Mouse (Mus musculus) cerebellum, adult 2 months (tissue): ENCODE measurements around the gene Arrdc5. TPM values are rescaled to one million over a fixed set of nuclear protein-coding genes. Genes with fewer than 3 reads are reported as not detected.
A peak's percentile ranks its signal among the peaks of the same experiment; 100 is the strongest.

Experiments
- DNase-seq, 2 experiments: peaks; one replicate each; pipeline ENCODE4 v3.0.0; 2021
- H3K27ac ChIP-seq: fragments of 200-500 bp; 2 replicates; pipeline ENCODE4 v1.5.1; 2012; ENCODE audit warnings: low read length, control low read depth, inconsistent platforms; ENCODE audit not compliant: insufficient read depth
- H3K27me3 ChIP-seq: fragments of 200-500 bp; 2 replicates; pipeline ENCODE4 v1.6.1; 2012; ENCODE audit warnings: inconsistent platforms, mild to moderate bottlenecking, low read length, moderate library complexity; ENCODE audit not compliant: control insufficient read depth, insufficient read depth
- H3K4me1 ChIP-seq: fragments of 200-500 bp; 2 replicates; pipeline ENCODE4 v1.6.1; 2011; ENCODE audit warnings: low read length; ENCODE audit not compliant: control insufficient read depth, insufficient read depth
- H3K4me3 ChIP-seq: fragments of 200-500 bp; replicated peaks from 2 replicates; pipeline ENCODE3; 2011; ENCODE audit warnings: mild to moderate bottlenecking, low read depth, low read length, control low read depth; ENCODE audit not compliant: insufficient read depth
- CTCF ChIP-seq: fragments of 200-500 bp; IDR thresholded peaks from 2 replicates; pipeline ENCODE4 v1.5.1; 2011; ENCODE audit warnings: low read depth, mild to moderate bottlenecking, control low read depth, low read length, moderate library complexity, borderline replicate concordance; ENCODE audit not compliant: insufficient read depth
- POLR2A ChIP-seq: fragments of 200-500 bp; IDR thresholded peaks from 2 replicates; pipeline ENCODE4 v1.6.1; 2011; ENCODE audit warnings: low read length, control low read depth, borderline replicate concordance; ENCODE audit not compliant: insufficient read depth
- WGBS: fragments of 180-500 bp; shearing (Covaris S2); methylation state at CpG from one replicate; pipeline ENCODE4 v1.1.7; 2018; 5-methylcytosine and 5-hydroxymethylcytosine counted together
- polyA plus RNA-seq: library from polyadenylated mRNA; depleted of rRNA; stranded (reverse); fragments of >200 nt; gene quantifications from 2 replicates; pipeline ENCODE4 v1.2.3, GENCODE M21; 2012

Arrdc5 gene
- polyA plus RNA-seq, 1 experiment = not detected

DNA sequence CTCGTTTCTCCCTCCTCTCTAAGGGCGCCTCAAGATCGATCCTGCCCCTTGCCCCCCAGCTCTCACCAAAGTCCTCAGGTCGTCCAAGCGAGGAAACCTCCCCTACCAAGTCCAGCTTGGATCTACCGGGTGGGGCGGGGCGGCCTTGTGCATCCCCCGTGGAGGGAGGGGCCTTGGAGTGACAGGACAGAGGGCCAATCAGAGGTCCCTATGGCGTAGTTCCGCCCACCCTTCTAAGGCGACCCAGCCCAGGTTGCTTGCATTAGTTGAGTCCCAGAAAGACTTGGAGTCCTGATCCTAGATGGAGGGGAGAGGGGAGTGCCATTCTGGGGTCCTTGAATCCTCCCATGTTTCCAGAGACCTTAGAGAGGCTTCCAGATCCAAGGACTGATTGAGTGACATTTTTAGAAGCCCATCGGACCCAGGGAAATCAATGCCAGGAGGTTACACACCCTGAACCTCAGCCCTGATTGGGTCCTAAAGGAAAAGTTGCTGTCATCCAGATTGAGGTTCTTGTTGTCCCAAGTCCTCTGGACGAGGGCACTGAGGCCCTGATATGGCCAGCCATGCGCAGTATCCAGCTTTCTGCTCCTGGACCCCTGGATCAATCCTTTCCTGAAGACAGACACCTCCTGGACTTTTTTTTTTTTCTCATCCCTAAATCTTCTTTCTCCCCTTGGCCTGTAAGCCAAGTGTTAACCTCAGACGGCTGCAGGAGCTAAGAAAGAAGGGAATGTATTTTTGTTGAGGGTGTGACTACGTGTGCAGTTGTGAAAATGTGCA, 9.5 kb downstream of the Arrdc5 start:
- Histone ChIP-seq H3K4me1 (peaks cover 23% of the 10 kb centered on the region), H3K27me3 (no peaks in the 10 kb centered on the region), H3K27ac (peak overlapping the region; percentile 54; the same call in 1 of the 2 replicates), H3K4me3 (peak overlapping the region; percentile 43)
- no peak for TF ChIP-seq POLR2A
- TF ChIP-seq CTCF = no peak
- DNase-seq = peak; percentile 47 to 54
- WGBS = 32% methylated on average over 17 of the region's 17 CpGs

DNA sequence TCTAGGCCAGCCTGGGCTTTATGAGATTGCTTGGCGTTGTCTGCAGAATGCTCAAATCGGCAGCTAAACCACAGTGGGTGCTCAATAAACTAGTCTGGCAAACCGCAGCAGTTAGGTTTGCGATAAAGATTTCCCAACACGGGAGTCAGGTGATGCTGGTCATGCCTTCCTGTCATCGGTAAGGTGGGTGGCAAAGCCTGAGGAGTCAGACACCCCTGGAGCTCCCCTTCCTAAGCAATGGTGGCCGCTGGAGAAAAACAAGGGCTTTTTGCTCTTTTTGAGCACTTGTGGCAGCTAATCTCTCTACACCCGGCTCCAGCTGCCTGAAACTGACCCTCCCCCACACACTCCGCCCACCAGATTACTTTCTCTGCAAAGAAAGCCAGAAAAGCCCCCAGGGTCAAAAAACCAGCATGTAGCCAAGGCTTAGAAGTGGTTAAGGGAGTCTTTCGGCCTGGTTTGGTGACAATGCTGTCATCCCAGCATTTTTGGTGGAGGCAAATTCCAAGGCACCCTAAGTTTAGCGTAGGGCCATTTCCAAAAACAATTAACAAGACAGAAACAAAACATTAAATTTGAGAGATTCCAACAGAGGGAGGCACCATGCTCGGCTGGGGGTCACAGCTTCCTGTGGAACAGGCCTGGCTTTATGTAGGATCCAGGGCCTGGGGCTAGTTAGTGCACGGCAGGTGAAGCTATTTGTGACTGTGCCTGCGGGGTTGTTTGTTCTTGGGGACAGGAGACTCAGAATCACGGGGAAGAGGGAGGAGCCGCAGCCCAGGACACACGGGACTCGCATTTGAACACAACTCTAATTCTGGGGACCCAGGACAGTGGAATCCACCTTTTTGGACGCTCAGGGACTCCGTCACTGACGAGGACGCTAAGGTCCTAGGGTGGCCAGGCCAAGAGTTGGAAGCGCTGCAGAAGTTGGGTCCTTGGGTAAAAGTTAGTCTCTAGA, 10.4 kb downstream of the Arrdc5 start:
- WGBS = 50% methylated on average over 23 of the region's 23 CpGs
- Histone ChIP-seq H3K4me3 (peak overlapping the region; percentile 43), H3K4me1 (peaks cover 23% of the 10 kb centered on the region), H3K27ac (peak overlapping the region; percentile 54; the same call in 1 of the 2 replicates), H3K27me3 (no peaks in the 10 kb centered on the region)
- TF ChIP-seq POLR2A (no peak), CTCF (no peak)
- DNase-seq = no peak

DNA sequence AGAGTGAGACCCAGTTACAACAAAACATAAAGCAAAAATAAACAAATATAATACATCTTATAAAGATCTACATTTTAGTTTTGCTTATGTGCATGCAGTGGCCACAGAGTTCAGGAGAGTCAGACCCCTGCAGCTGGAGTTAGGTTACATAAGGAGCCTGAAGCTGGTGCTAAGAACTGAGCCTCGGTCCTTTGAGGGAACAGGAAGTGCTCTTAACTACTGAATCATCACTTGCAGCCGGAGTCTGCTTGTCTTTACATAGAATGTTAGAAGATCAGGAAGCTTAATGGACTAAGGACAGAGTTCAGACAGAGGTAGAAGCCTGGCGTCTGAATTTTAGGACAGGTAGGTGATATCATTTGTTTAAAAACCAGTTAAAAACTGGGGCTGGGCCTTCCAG, 11.2 kb downstream of the Arrdc5 start:
- 73% methylated on average over 3 of the region's 3 CpGs for WGBS

DNA sequence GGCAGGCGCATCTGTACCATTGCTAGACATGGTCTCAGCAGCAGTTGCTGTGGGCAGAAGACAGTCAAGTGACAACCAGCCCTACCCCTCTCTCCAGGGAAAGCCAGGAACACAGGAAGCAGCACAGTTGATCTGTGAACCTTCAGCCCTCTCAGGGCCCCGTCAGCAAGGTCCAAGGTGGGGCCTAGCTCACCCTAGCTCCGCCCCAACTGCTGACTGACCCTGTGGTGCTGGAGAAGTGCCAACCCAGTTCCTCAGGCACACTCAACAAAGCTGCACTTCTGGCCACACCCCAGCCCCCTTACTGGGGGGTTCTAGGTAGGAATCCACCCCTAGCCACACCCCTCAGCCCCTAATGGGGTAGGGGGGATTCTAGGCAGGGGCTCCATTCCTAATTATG, 12.3 kb downstream of the Arrdc5 start:
- Histone ChIP-seq H3K27ac (peak overlapping the region; percentile 66; the same call in 1 of the 2 replicates), H3K4me3 (no peak overlapping the region), H3K27me3 (no peaks in the 10 kb centered on the region), H3K4me1 (peaks cover 5% of the 10 kb centered on the region)
- WGBS = 78% methylated on average over 3 of the region's 3 CpGs
- no peak for TF ChIP-seq CTCF
- no peak for TF ChIP-seq POLR2A
- no peak for DNase-seq

More for the DNA sequence above, 11.2 kb downstream of the Arrdc5 start:
- no peaks in the 10 kb centered on the region for H3K27me3 ChIP-seq
- no peak for DNase-seq
- no peak overlapping the region for H3K27ac ChIP-seq
- TF ChIP-seq POLR2A = no peak
- no peak for TF ChIP-seq CTCF
- H3K4me1 ChIP-seq = peaks cover 15% of the 10 kb centered on the region
- H3K4me3 ChIP-seq = no peak overlapping the region

DNA sequence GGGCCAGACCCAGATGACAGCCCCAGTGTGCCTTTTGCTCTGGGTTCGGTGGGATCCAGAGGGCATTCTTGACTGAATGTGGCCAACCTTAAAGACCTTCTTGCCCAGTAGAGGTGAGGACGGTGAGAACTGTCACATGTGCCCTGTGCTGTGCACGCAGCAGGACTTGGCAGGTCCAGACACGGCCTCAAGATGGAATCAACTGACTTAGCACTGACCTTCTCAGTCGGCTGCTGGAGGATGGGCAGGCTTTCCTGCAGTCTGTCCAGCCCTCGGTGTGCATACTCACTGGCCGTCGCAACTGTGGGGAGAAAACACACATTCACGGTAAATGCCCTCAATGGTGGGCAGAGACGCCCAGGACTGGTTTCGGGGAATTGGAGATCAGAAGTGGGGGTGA, 14.1 kb downstream of the Arrdc5 start:
- H3K4me1 ChIP-seq = no peaks in the 10 kb centered on the region
- no peaks in the 10 kb centered on the region for H3K27me3 ChIP-seq
- 92% methylated on average over 11 of the region's 11 CpGs for WGBS
- H3K4me3 ChIP-seq = no peak overlapping the region
- TF ChIP-seq CTCF (no peak), POLR2A (no peak)
- no peak for DNase-seq
- H3K27ac ChIP-seq = no peak overlapping the region

DNA sequence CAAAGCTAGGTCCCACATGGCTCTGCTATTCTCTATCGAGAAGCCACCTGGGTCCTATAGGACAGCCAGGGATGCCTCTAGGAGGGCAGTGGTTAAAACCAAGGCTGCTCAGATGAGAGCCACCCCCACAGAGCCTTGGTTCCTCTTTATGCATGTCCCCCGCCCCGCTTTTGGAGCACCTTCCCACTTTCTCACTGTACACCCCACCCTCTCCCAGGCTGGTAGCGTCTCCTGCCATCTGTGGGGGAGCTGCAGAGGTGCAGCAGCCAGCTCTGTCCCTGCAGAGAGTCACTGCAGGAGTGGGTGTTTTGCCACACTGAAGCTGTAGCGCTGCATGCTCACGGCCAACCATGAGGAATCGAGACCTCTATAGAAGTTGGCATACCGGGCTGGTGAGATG, 16.8 kb downstream of the Arrdc5 start:
- peak overlapping the region; percentile 73 for H3K27ac ChIP-seq

DNA sequence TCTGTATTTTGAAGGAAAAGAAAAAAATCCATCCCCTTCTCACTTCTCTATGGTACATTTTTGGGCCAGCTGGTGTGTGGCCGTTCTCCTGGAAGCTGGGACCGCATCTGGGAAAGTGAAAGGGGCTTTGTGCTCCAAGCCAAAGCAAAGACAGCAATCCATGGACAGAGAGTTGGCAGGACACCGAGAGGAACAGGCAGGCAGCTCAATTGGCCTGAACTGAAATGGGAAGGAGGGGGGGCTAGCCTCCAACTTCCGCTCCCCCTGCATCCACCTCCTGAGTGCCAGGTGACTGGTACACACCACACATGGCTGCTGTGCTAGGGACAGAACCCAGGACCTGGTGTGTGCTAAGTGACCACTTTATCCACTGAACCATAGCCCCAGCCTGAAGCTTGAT, 17.3 kb downstream of the Arrdc5 start:
- DNase-seq = no peak
- WGBS = 23% methylated on average over 4 of the region's 4 CpGs
- no peak for TF ChIP-seq POLR2A
- Histone ChIP-seq H3K4me3 (no peak overlapping the region), H3K4me1 (no peaks in the 10 kb centered on the region), H3K27ac (peak overlapping the region; percentile 73), H3K27me3 (no peaks in the 10 kb centered on the region)

More for the DNA sequence above, 16.8 kb downstream of the Arrdc5 start:
- WGBS = 56% methylated on average over 8 of the region's 8 CpGs
- no peak for TF ChIP-seq CTCF
- TF ChIP-seq POLR2A = no peak
- no peak for DNase-seq
- H3K27me3 ChIP-seq = no peaks in the 10 kb centered on the region
- H3K4me3 ChIP-seq = no peak overlapping the region
- no peaks in the 10 kb centered on the region for H3K4me1 ChIP-seq

DNA sequence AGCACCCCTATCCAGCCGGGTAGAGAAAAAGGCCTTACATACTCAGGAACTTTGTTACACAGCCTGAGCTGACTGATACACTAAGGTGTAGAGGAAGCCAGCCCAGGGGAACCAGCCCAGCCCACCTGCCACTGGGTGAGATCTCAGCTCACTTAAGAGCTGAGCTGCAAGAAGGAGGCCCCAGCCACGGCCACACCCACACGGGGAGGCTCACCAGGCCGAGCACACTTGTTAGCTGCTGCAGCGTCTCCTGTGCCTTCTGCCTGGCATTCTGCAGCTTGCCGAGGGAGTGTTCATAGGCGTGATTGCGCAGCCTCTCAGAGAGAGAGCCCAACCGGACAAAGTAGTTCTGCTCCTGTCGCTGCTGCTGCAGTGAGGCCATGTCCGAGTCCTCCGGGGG, 18.9 kb downstream of the Arrdc5 start:
- WGBS = 88% methylated on average over 12 of the region's 12 CpGs
- Histone ChIP-seq H3K4me1 (no peaks in the 10 kb centered on the region), H3K27me3 (no peaks in the 10 kb centered on the region), H3K27ac (no peak overlapping the region), H3K4me3 (no peak overlapping the region)
- DNase-seq = no peak
- TF ChIP-seq POLR2A = no peak
- TF ChIP-seq CTCF = no peak
